Mouse (Mus musculus): ENCODE results near the gene Vmp1.

The Vmp1 gene

GRCm38 (mm10) chr11:86629941-86630340 lies 53.7 kb downstream of the Vmp1 start:
- no peak for DNase-seq (ENCODE audit: low spot score)

GRCm38 (mm10) chr11:86629445-86629844 lies 54.2 kb downstream of the Vmp1 start:
- no peak for DNase-seq (ENCODE audit: low spot score)

- DNase-seq (ENCODE audit: low spot score), result no peak
Observed at GRCm38 (mm10) chr11:86628448-86628847, 55.2 kb downstream of the Vmp1 start.

- no peak for DNase-seq (ENCODE audit: low spot score)
Observed at GRCm38 (mm10) chr11:86627649-86628048, 56.0 kb downstream of the Vmp1 start.

- no peak for DNase-seq (ENCODE audit: low spot score)
Observed at GRCm38 (mm10) chr11:86626714-86627113, 56.9 kb downstream of the Vmp1 start.

- DNase-seq (ENCODE audit: low spot score), result no peak
Observed at GRCm38 (mm10) chr11:86624237-86624941, 59.2 kb downstream of the Vmp1 start.

- no peak for DNase-seq (ENCODE audit: low spot score)
Observed at GRCm38 (mm10) chr11:86623402-86624010, 60.1 kb downstream of the Vmp1 start.

- DNase-seq (ENCODE audit: low spot score), result no peak
Observed at GRCm38 (mm10) chr11:86622191-86622912, 61.3 kb downstream of the Vmp1 start.

GRCm38 (mm10) chr11:86621139-86621538 lies 62.5 kb downstream of the Vmp1 start:
- DNase-seq (ENCODE audit: low spot score), result no peak

GRCm38 (mm10) chr11:86618548-86619335 lies 64.9 kb downstream of the Vmp1 start:
- DNase-seq (ENCODE audit: low spot score), result no peak

GRCm38 (mm10) chr11:86614607-86615006 lies 69.0 kb downstream of the Vmp1 start:
- DNase-seq (ENCODE audit: low spot score), result no peak

- no peak for DNase-seq (ENCODE audit: low spot score)
Observed at GRCm38 (mm10) chr11:86614056-86614530, 69.5 kb downstream of the Vmp1 start.

- DNase-seq (ENCODE audit: low spot score), result no peak
Observed at GRCm38 (mm10) chr11:86611991-86612390, 71.6 kb downstream of the Vmp1 start.

- DNase-seq (ENCODE audit: low spot score), result no peak
Observed at GRCm38 (mm10) chr11:86610239-86610638, 73.4 kb downstream of the Vmp1 start.

- DNase-seq (ENCODE audit: low spot score), result no peak
Observed at GRCm38 (mm10) chr11:86607808-86608350, 75.8 kb downstream of the Vmp1 start.

- no peak for DNase-seq (ENCODE audit: low spot score)
Observed at GRCm38 (mm10) chr11:86606621-86607339, 76.9 kb downstream of the Vmp1 start.

GRCm38 (mm10) chr11:86604732-86605520 lies 78.7 kb downstream of the Vmp1 start:
- no peak for DNase-seq (ENCODE audit: low spot score)

GRCm38 (mm10) chr11:86604289-86604688 lies 79.3 kb downstream of the Vmp1 start:
- no peak for DNase-seq (ENCODE audit: low spot score)

GRCm38 (mm10) chr11:86603719-86604118 lies 79.9 kb downstream of the Vmp1 start:
- no peak for DNase-seq (ENCODE audit: low spot score)

GRCm38 (mm10) chr11:86602116-86602515 lies 81.5 kb downstream of the Vmp1 start:
- no peak for DNase-seq (ENCODE audit: low spot score)

GRCm38 (mm10) chr11:86600209-86600557 lies 83.5 kb downstream of the Vmp1 start:
- no peak for DNase-seq (ENCODE audit: low spot score)
